Mouse (Mus musculus) ES-E14 (cell line): ENCODE data around the gene Pde4d. TPM values are rescaled to one million over a fixed set of nuclear protein-coding genes. Genes with fewer than 3 reads are reported as not detected.

Experiments
- DNase-seq: peaks from one replicate; pipeline ENCODE4 v3.0.0-alpha.2; 2013; ENCODE audit warnings: low read depth, low spot score
- H3K27ac ChIP-seq: 2 replicates; pipeline ENCODE4 v1.5.1; 2012; ENCODE audit warnings: low read depth, mild to moderate bottlenecking, low read length, moderate library complexity, mixed read lengths; ENCODE audit not compliant: poor library complexity, insufficient read depth, severe bottlenecking
- H3K36me3 ChIP-seq: 2 replicates; pipeline ENCODE4 v1.6.1; 2012; ENCODE audit warnings: mild to moderate bottlenecking, low read length, moderate library complexity, mixed read lengths; ENCODE audit not compliant: control insufficient read depth, poor library complexity, insufficient read depth, severe bottlenecking
- H3K4me1 ChIP-seq, 2 experiments: fragments of 150-350 bp in 1 of 2; sonication (generic) in 1 of 2; 2 replicates each; pipeline ENCODE4 v1.6.1; 2012; ENCODE audit warnings: low read length in 2 of 2, mild to moderate bottlenecking in 1 of 2, mixed read lengths in 1 of 2; ENCODE audit not compliant: control insufficient read depth in 2 of 2, insufficient read depth in 2 of 2, poor library complexity in 1 of 2
- H3K4me3 ChIP-seq, 2 experiments: fragments of 150-350 bp in 1 of 2; sonication (generic) in 1 of 2; 2 replicates each; pipeline ENCODE4 v1.5.1; 2012; ENCODE audit warnings: low read length in 2 of 2, low read depth in 1 of 2, mild to moderate bottlenecking in 1 of 2, mixed read lengths in 1 of 2; ENCODE audit not compliant: insufficient read depth in 1 of 2, poor library complexity in 1 of 2, severe bottlenecking in 1 of 2
- H3K9ac ChIP-seq: 2 replicates; pipeline ENCODE4 v1.6.1; 2012; ENCODE audit warnings: low read depth, mild to moderate bottlenecking, low read length, mixed read lengths; ENCODE audit not compliant: poor library complexity, insufficient read depth, severe bottlenecking
- H3K9me3 ChIP-seq: fragments of 150-350 bp; sonication (generic); 2 replicates; pipeline ENCODE4 v1.6.1; 2012; ENCODE audit warnings: low read depth, mild to moderate bottlenecking, low read length; ENCODE audit not compliant: control insufficient read depth, insufficient read depth
- CHD2 ChIP-seq: IDR thresholded peaks from 2 replicates; pipeline ENCODE4 v1.6.1; 2014; ENCODE audit warnings: mild to moderate bottlenecking, low read depth, low read length, inconsistent platforms
- HCFC1 ChIP-seq: IDR thresholded peaks from 2 replicates; pipeline ENCODE4 v1.6.1; 2012; ENCODE audit warnings: low read length, inconsistent platforms, borderline replicate concordance; ENCODE audit not compliant: insufficient read depth
- MAFK ChIP-seq: IDR thresholded peaks from 2 replicates; pipeline ENCODE4 v1.6.1; 2014; ENCODE audit warnings: mild to moderate bottlenecking, low read depth, low read length, inconsistent platforms; ENCODE audit not compliant: insufficient read depth
- ZC3H11A ChIP-seq: IDR thresholded peaks from 2 replicates; pipeline ENCODE4 v1.6.1; 2012; ENCODE audit warnings: low read depth, mild to moderate bottlenecking, inconsistent platforms, low read length, borderline replicate concordance
- ZNF384 ChIP-seq: IDR thresholded peaks from 2 replicates; pipeline ENCODE4 v1.6.1; 2012; ENCODE audit warnings: low read depth, low read length, inconsistent platforms
- in situ Hi-C, 2 experiments: fragments of 600-800 bp; cut with MboI; formaldehyde crosslinking; loops; one replicate each; pipeline ENCODE4 v1.15.1; 2025; ENCODE audit warnings: low sequenced_read_pairs in 2 of 2, inconsistent platforms in 1 of 2; ENCODE audit not compliant: unreplicated experiment in 2 of 2
- total RNA-seq: library from RNA; depleted of rRNA; stranded (reverse); fragments of 300-350 nt; gene quantifications from 2 replicates; pipeline ENCODE4 v1.2.3, GENCODE M21; 2012

Pde4d gene
- total RNA-seq, 1 experiment = 10.4 TPM

GRCm38 (mm10) chr13:108528343-108528742 lies 78.6 kb downstream of the Pde4d start:
- in situ Hi-C loops = no loop called here
- Histone ChIP-seq H3K27ac (no peak overlapping the region), H3K4me1 (no peaks in the 10 kb centered on the region), H3K4me3 (no peak overlapping the region), H3K9ac (no peak overlapping the region), H3K36me3 (no peaks in the 10 kb centered on the region), H3K9me3 (no peaks in the 10 kb centered on the region)
- TF ChIP-seq ZC3H11A = no peak
- no peak for TF ChIP-seq CHD2
- TF ChIP-seq HCFC1 = no peak
- TF ChIP-seq ZNF384 = no peak
- TF ChIP-seq MAFK = no peak
- no peak for DNase-seq

GRCm38 (mm10) chr13:108532875-108533274 lies 83.1 kb downstream of the Pde4d start:
- no peaks in the 10 kb centered on the region for H3K36me3 ChIP-seq
- no peaks in the 10 kb centered on the region for H3K4me1 ChIP-seq
- no peak overlapping the region for H3K4me3 ChIP-seq
- DNase-seq = no peak
- no peak overlapping the region for H3K9ac ChIP-seq
- TF ChIP-seq HCFC1 (no peak), ZNF384 (no peak), ZC3H11A (no peak), CHD2 (no peak), MAFK (no peak)
- no peaks in the 10 kb centered on the region for H3K9me3 ChIP-seq
- in situ Hi-C loops = no loop called here
- H3K27ac ChIP-seq = no peak overlapping the region

DNA sequence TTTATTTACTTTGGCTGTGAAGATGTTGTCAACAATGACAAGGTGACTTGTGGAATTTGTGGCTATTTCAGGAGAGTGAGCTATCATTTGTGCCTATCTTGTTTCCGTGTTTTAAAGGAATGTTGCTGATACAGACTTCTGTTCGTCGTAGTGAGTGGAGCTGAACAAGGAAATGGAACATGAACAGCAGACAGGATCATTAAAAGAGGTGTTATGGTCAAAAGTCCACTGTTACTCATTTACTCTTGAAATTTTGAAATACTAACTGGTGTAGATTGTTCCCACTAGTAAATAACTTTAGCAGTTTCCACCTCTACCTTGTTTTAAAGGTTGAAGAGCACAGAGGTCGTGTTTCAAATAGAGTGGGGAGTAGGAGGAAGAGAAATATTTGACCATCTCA lies 86.7 kb downstream of the Pde4d start:
- Histone ChIP-seq H3K4me1 (no peaks in the 10 kb centered on the region), H3K4me3 (no peak overlapping the region), H3K36me3 (no peaks in the 10 kb centered on the region), H3K9me3 (no peaks in the 10 kb centered on the region), H3K9ac (no peak overlapping the region), H3K27ac (no peak overlapping the region)
- in situ Hi-C loops = no loop called here
- TF ChIP-seq MAFK (no peak), ZNF384 (no peak), ZC3H11A (no peak), HCFC1 (no peak), CHD2 (no peak)
- DNase-seq = no peak

- H3K27ac ChIP-seq = no peak overlapping the region
- H3K4me3 ChIP-seq = no peak overlapping the region
- in situ Hi-C loops = no loop called here
- H3K36me3 ChIP-seq = no peaks in the 10 kb centered on the region
- H3K4me1 ChIP-seq = no peaks in the 10 kb centered on the region
- DNase-seq = no peak
- H3K9ac ChIP-seq = no peak overlapping the region
- no peak for TF ChIP-seq ZC3H11A
- TF ChIP-seq HCFC1 = no peak
- TF ChIP-seq CHD2 = no peak
- no peak for TF ChIP-seq MAFK
- no peak for TF ChIP-seq ZNF384
- H3K9me3 ChIP-seq = no peaks in the 10 kb centered on the region
Measured at GRCm38 (mm10) chr13:108536951-108537350, 87.2 kb downstream of the Pde4d start.
